8 mouse cellular contexts compared by ENCODE assay signal in the genomic region with DNA sequence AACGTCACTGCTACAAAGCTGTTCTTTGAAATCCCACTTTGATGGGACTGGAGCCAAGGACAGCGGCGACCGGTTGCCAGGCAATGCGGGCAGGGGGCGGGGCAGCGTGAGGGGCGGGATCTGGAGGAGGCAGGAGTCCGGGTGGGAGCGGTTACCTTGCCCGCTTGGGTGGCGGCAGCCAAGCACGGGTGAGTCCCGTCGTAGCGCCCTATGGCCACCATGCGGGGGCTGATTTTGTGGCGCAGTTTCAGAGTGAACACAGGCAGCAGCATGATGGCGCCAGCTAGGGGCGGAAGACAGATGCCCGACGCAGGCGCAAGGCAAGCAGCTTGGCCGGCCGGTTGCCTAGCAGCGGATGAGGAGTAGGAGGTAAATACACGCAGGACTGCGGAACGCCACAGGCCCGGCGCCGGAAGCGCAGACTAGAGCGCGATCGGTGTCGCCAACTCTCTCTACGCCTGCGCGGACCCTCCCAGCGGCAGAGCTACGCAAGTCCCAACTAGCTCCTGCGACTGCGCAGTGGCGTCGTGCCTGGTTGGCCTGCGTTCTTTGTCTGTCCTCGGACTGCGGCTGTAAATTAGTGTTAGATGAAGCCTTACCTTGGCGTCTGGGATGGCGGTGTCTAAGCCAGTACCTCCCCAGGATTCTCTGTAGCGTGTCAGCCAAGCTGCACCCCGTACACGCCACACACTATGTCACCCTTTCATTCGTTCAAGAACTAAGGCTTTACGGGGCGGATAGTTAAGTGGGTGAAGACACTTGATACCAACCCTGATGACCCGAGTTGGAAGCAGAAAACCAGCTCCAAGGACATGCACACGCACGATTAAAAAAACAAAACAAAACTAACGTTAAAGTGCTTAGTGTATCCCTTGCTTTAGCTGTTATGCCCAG. TPM values are rescaled to one million over a fixed set of nuclear protein-coding genes. Genes with fewer than 3 reads are reported as not detected.
DNase-seq lines count a peak whose midpoint lies in the region; ATAC-seq and TF ChIP-seq lines count a peak whose summit lies in the region.

A gene (minus strand): TSS at position 848 of the 894 bp plus-strand sequence.

- ATAC-seq in embryonic facial prominence, embryonic 14.5 days (ENCODE audit: low read depth) = peak; percentile 100
- peak; percentile 100 for ATAC-seq in limb, embryonic 13.5 days (ENCODE audit: low FRiP score, low read depth)
- ATAC-seq in midbrain, embryonic 16.5 days = peak; percentile 99

- 0 out of 2 replicates have a peak, but pooled peaks cover 3% of the 10 kb centered on the region for H3K4me1 ChIP-seq in embryonic facial prominence, embryonic 14.5 days (ENCODE audit: control insufficient read depth, insufficient read depth, low read length)
- peaks cover 2% of the 10 kb centered on the region for H3K4me1 ChIP-seq in heart, adult 2 months (ENCODE audit: control insufficient read depth, insufficient read depth, low read length)
- peaks cover 10% of the 10 kb centered on the region; the same call in 1 of the 2 replicates for H3K4me1 ChIP-seq in limb, embryonic 13.5 days
- peaks cover 13% of the 10 kb centered on the region for H3K4me1 ChIP-seq in midbrain, embryonic 16.5 days (ENCODE audit: control insufficient read depth, insufficient read depth, low read length)

- H3K79me2 ChIP-seq in heart, adult 2 months (replicated peaks; ENCODE audit: control insufficient read depth, insufficient read depth, low read length) = no peaks in the 10 kb centered on the region; the same call in 1 of the 2 replicates

- peak within 1 kb of the TSS; percentile 61 for H3K4me3 ChIP-seq in embryonic facial prominence, embryonic 14.5 days (ENCODE audit: low read depth, low read length)
- H3K4me3 ChIP-seq in heart, adult 2 months = peak within 1 kb of the TSS; percentile 70
- H3K4me3 ChIP-seq in limb, embryonic 13.5 days = peak within 1 kb of the TSS; percentile 58
- peak within 1 kb of the TSS; percentile 61 for H3K4me3 ChIP-seq in midbrain, embryonic 16.5 days (ENCODE audit: low read depth, low read length)

- peak within 1 kb of the TSS; percentile 94 for H3K27ac ChIP-seq in embryonic facial prominence, embryonic 14.5 days (replicated peaks; ENCODE audit: low read depth, low read length)
- H3K27ac ChIP-seq in heart, adult 2 months = peak within 1 kb of the TSS; percentile 87
- peak within 1 kb of the TSS; percentile 96 for H3K27ac ChIP-seq in limb, embryonic 13.5 days
- H3K27ac ChIP-seq in midbrain, embryonic 16.5 days (ENCODE audit: low read length) = peak within 1 kb of the TSS; percentile 99

- 1% methylated on average over 54 of the region's 61 CpGs for WGBS in embryonic facial prominence, embryonic 14.5 days
- 1% methylated on average over 61 of the region's 61 CpGs for WGBS in heart, adult 2 months
- WGBS in limb, embryonic 13.5 days = 1% methylated on average over 61 of the region's 61 CpGs
- under 1% methylated on average over 61 of the region's 61 CpGs for WGBS in midbrain, embryonic 16.5 days

- DNase-seq in 3T3-L1 (ENCODE audit: low read depth, low spot score) = peak; percentile 99
- DNase-seq in adrenal gland, postnatal 4 days (ENCODE audit: low spot score in 2 of 2) = peak; percentile 94 to 98
- DNase-seq in embryonic facial prominence, embryonic 14.5 days (ENCODE audit: low spot score) = peak; percentile 100
- peak; percentile 98 to 100 for DNase-seq in heart, adult 2 months
- DNase-seq in kidney, adult 8-10 months = peak; percentile 99
- DNase-seq in spleen, postnatal 10 days (ENCODE audit: low spot score in 2 of 2) = peak; percentile 86 to 98

- intact Hi-C loops in heart, adult 2 months (cut with DNase I) = loop anchor here (5.0 kb wide), 3 partner anchors 86 to 114 kb away; a partner anchor contains a TSS

- no peaks in the 10 kb centered on the region for H3K27me3 ChIP-seq in embryonic facial prominence, embryonic 14.5 days (replicated peaks; ENCODE audit: control insufficient read depth, insufficient read depth, low read length)
- no peaks in the 10 kb centered on the region for H3K27me3 ChIP-seq in heart, adult 2 months (ENCODE audit: control insufficient read depth, insufficient read depth, low read length)
- no peaks in the 10 kb centered on the region for H3K27me3 ChIP-seq in limb, embryonic 13.5 days
- H3K27me3 ChIP-seq in midbrain, embryonic 16.5 days (ENCODE audit: control insufficient read depth, insufficient read depth, low read depth, low read length) = no peaks in the 10 kb centered on the region

- TF ChIP-seq EP300 in heart, adult 2 months (IDR thresholded peaks at IDR 0.05; ENCODE audit: insufficient read depth, low read depth, low read length) = no peak; the same call in 1 of the 2 replicates

- peak within 1 kb of the TSS; percentile 60 for H3K4me2 ChIP-seq in embryonic facial prominence, embryonic 14.5 days (ENCODE audit: low read depth, low read length)
- H3K4me2 ChIP-seq in limb, embryonic 13.5 days (replicated peaks) = peak within 1 kb of the TSS; percentile 70
- H3K4me2 ChIP-seq in midbrain, embryonic 16.5 days (ENCODE audit: low read length) = peak within 1 kb of the TSS; percentile 81

- peak; percentile 100 for TF ChIP-seq POLR2A in heart, adult 2 months (IDR thresholded peaks at IDR 0.05; ENCODE audit: insufficient read depth, low read depth, low read length)

- H3K9ac ChIP-seq in embryonic facial prominence, embryonic 14.5 days (ENCODE audit: low read depth, low read length) = peak within 1 kb of the TSS; percentile 65
- peak within 1 kb of the TSS; percentile 84 for H3K9ac ChIP-seq in heart, adult 2 months (ENCODE audit: low read depth, low read length)
- peak within 1 kb of the TSS; percentile 71 for H3K9ac ChIP-seq in limb, embryonic 13.5 days
- H3K9ac ChIP-seq in midbrain, embryonic 16.5 days (ENCODE audit: low read depth, low read length) = peak within 1 kb of the TSS; percentile 79

- no peaks in the 10 kb centered on the region for H3K9me3 ChIP-seq in embryonic facial prominence, embryonic 14.5 days (ENCODE audit: control insufficient read depth, low read length)
- no peaks in the 10 kb centered on the region for H3K9me3 ChIP-seq in limb, embryonic 13.5 days
- no peaks in the 10 kb centered on the region for H3K9me3 ChIP-seq in midbrain, embryonic 16.5 days (replicated peaks; ENCODE audit: control insufficient read depth, low read length, poor library complexity, severe bottlenecking)

- no peaks in the 10 kb centered on the region for H3K36me3 ChIP-seq in embryonic facial prominence, embryonic 14.5 days (ENCODE audit: control insufficient read depth, insufficient read depth, low read length)
- H3K36me3 ChIP-seq in heart, adult 2 months (ENCODE audit: control insufficient read depth, insufficient read depth, low read length) = no peaks in the 10 kb centered on the region
- H3K36me3 ChIP-seq in limb, embryonic 13.5 days = no peaks in the 10 kb centered on the region
- H3K36me3 ChIP-seq in midbrain, embryonic 16.5 days (ENCODE audit: control insufficient read depth, insufficient read depth, low read length) = no peaks in the 10 kb centered on the region

- peak; percentile 64 for TF ChIP-seq CTCF in heart, adult 2 months (IDR thresholded peaks at IDR 0.05)

RNA-seq across cellular contexts. Expression of the gene that starts here (rescaled TPM):
- total RNA-seq in adrenal gland, postnatal 4 days (2021) = 10 to 100 TPM; 29.4 to 29.6 TPM
- polyA plus RNA-seq in embryonic facial prominence, embryonic 14.5 days (2014; fragmentation: Nextera tagmentation; extraction: Ambion mirVana) = 13.6 and 13.9 TPM in 2 replicates
- total RNA-seq in heart, adult 2 months (2021) = 1 to 10 TPM; 6.1 to 8.5 TPM
- 14.1 and 22.9 TPM in 2 replicates for polyA plus RNA-seq in heart, adult 2 months (2012; rRNA removed)
- 11.8 and 15.2 TPM in 2 replicates for polyA plus RNA-seq in limb, embryonic 13.5 days (2015; fragmentation: Nextera tagmentation; extraction: Ambion mirVana)
- polyA plus RNA-seq in midbrain, embryonic 16.5 days (2015; fragmentation: Nextera tagmentation; extraction: Ambion mirVana) = 22.0 and 22.9 TPM in 2 replicates

Comparison
In these comparisons a context has a peak if more than half of its experiments do, and no peak if none do; other contexts are left out.
1. Peak in every context shown above with its lines: DNase-seq, ATAC-seq, H3K4me3 ChIP-seq and H3K27ac ChIP-seq.